Mouse (Mus musculus) limb, embryonic 13.5 days (tissue): ENCODE measurements at regions not wholly inside any gene's neighbourhood (a gene's known extent, or its start where the extent isn't known, plus 50 kb on each side); places are given as distances from the start of the nearest gene placed in this dataset.

Experiments used
- ATAC-seq: fragments of 200-750 bp; cut with Nextera tagmentation; 2 replicates; pipeline ENCODE4 v1.8.0; 2017; ENCODE audit warnings: low read depth, moderate number of reproducible peaks, moderate TSS enrichment; ENCODE audit not compliant: low FRiP score
- H3K27ac ChIP-seq: fragments of 300-500 bp; sonication (generic); 2 replicates; pipeline ENCODE4 v1.5.1; 2015; ENCODE audit warnings: inconsistent platforms, mild to moderate bottlenecking, moderate library complexity
- H3K27me3 ChIP-seq: fragments of 300-500 bp; sonication (generic); 2 replicates; pipeline ENCODE4 v1.6.1; 2015; ENCODE audit warnings: mild to moderate bottlenecking, inconsistent platforms
- H3K36me3 ChIP-seq: fragments of 300-500 bp; sonication (generic); 2 replicates; pipeline ENCODE4 v1.6.1; 2015; ENCODE audit warnings: inconsistent platforms, mild to moderate bottlenecking, moderate library complexity
- H3K4me1 ChIP-seq: fragments of 300-500 bp; sonication (generic); 2 replicates; pipeline ENCODE4 v1.6.1; 2015; ENCODE audit warnings: inconsistent platforms
- H3K4me2 ChIP-seq: fragments of 300-500 bp; sonication (generic); replicated peaks from 2 replicates; pipeline ENCODE4 v1.6.1; 2015; ENCODE audit warnings: inconsistent platforms, mild to moderate bottlenecking, moderate library complexity
- H3K4me3 ChIP-seq: fragments of 300-500 bp; sonication (generic); 2 replicates; pipeline ENCODE4 v1.5.1; 2015; ENCODE audit warnings: moderate library complexity, mild to moderate bottlenecking, inconsistent platforms
- H3K9ac ChIP-seq: fragments of 300-500 bp; sonication (generic); 2 replicates; pipeline ENCODE4 v1.6.1; 2015; ENCODE audit warnings: mild to moderate bottlenecking, inconsistent platforms
- H3K9me3 ChIP-seq: fragments of 300-500 bp; sonication (generic); 2 replicates; pipeline ENCODE4 v1.6.1; 2016; ENCODE audit warnings: inconsistent platforms
- WGBS: fragments of 180-500 bp; shearing (Covaris S2); methylation state at CpG from one replicate; pipeline ENCODE4 v1.1.7; 2015; 5-methylcytosine and 5-hydroxymethylcytosine counted together

GRCm38 (mm10) chr2:50456654-50457053, 160.1 kb upstream of the Mmadhc start:
- H3K9ac ChIP-seq = no peak overlapping the region
- no peaks in the 10 kb centered on the region for H3K4me1 ChIP-seq
- H3K27ac ChIP-seq = no peak overlapping the region
- H3K9me3 ChIP-seq = peaks cover 8% of the 10 kb centered on the region
- H3K4me3 ChIP-seq = no peak overlapping the region
- H3K4me2 ChIP-seq = no peak overlapping the region
- 78% methylated on average over 1 of the region's 1 CpGs for WGBS
- H3K27me3 ChIP-seq = no peaks in the 10 kb centered on the region
- no peak for ATAC-seq
- H3K36me3 ChIP-seq = no peaks in the 10 kb centered on the region

DNA sequence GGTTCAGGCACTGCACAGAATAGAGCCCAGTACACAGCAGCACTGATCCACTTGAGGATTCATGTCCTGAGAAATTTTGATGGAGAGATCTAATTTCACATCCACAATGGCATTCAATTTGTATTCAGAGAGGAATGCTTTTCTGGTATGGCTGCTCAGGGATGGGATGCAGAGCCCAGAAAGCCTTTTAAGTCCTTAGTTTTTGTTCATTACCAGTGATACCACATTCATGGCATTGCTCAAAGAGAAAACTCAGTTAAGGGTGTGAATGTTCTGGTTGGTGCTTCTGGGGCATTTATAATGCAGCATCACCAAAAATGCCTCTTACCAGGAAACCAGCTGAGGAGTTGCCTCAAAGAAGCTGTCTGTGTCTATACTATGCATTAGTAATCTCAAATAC, 151.5 kb upstream of the Mmadhc start:
- H3K9ac ChIP-seq = no peak overlapping the region
- H3K27me3 ChIP-seq = no peaks in the 10 kb centered on the region
- no peak overlapping the region for H3K4me2 ChIP-seq
- H3K4me3 ChIP-seq = no peak overlapping the region
- ATAC-seq = no peak
- no peak overlapping the region for H3K27ac ChIP-seq
- H3K9me3 ChIP-seq = peaks cover 7% of the 10 kb centered on the region; the same call in 1 of the 2 replicates
- H3K4me1 ChIP-seq = no peaks in the 10 kb centered on the region
- H3K36me3 ChIP-seq = no peaks in the 10 kb centered on the region

DNA sequence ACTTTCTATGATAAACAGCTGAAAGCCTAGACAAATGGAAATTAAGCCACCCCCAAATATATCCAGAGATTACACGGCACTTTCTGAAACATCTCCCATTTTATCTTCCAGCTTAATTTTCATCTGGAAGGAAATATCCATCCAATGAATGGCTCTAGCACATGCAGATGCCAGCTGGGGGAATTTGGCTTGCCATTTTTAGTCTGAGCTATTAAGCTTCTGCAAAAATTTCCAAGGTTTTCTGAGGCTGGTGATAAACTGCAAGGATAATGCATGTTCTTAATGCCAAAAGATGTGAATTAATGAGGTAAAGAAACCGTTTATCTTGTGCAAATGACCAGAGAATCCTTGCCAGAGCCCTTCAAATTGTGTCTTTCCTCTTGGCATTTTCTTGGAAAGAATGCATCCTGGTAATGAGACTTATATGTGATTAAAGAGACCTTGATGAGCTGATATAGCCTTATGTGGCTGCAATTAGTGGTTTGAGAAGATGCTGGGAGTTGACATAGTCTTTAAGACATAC, 149.4 kb upstream of the Mmadhc start:
- ATAC-seq = no peak
- H3K9ac ChIP-seq = no peak overlapping the region
- H3K4me2 ChIP-seq = no peak overlapping the region
- no peak overlapping the region for H3K27ac ChIP-seq
- H3K4me1 ChIP-seq = no peaks in the 10 kb centered on the region
- no peak overlapping the region for H3K4me3 ChIP-seq
- peaks cover 7% of the 10 kb centered on the region; the same call in 1 of the 2 replicates for H3K9me3 ChIP-seq
- no peaks in the 10 kb centered on the region for H3K27me3 ChIP-seq
- no peaks in the 10 kb centered on the region for H3K36me3 ChIP-seq
- 63% methylated on average over 2 of the region's 2 CpGs for WGBS

GRCm38 (mm10) chr2:50440333-50440732, 143.7 kb upstream of the Mmadhc start:
- H3K27ac ChIP-seq = no peak overlapping the region
- H3K27me3 ChIP-seq = no peaks in the 10 kb centered on the region
- no peak overlapping the region for H3K4me3 ChIP-seq
- H3K36me3 ChIP-seq = no peaks in the 10 kb centered on the region
- H3K4me2 ChIP-seq = no peak overlapping the region
- no peaks in the 10 kb centered on the region for H3K4me1 ChIP-seq
- H3K9ac ChIP-seq = no peak overlapping the region
- peaks cover 7% of the 10 kb centered on the region; the same call in 1 of the 2 replicates for H3K9me3 ChIP-seq
- ATAC-seq = no peak

GRCm38 (mm10) chr2:50433166-50433565, 136.6 kb upstream of the Mmadhc start:
- no peak for ATAC-seq
- Histone ChIP-seq H3K9ac (no peak overlapping the region), H3K4me1 (no peaks in the 10 kb centered on the region), H3K36me3 (no peaks in the 10 kb centered on the region), H3K9me3 (no peaks in the 10 kb centered on the region), H3K4me3 (no peak overlapping the region), H3K27me3 (no peaks in the 10 kb centered on the region), H3K4me2 (no peak overlapping the region), H3K27ac (no peak overlapping the region)
- 85% methylated on average over 4 of the region's 4 CpGs for WGBS

DNA sequence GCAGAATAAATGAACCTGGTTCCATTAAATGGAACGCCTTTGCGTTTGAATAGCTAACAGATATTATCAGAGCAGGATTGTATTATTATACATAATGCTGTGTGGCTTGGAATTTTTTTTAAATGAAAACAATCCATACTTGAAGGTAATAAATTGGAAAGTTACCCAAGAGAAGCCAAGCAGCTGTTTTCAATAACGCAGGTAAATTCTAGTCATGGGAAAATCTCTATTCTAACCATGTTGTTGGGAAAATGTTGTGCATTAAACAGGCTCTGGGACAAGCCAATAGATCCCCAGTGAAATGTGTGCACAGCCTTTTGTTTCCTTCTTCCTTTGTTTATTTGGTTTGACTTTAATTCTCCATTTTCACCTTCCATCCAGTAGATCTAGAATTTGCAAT, 128.6 kb upstream of the Mmadhc start:
- H3K4me3 ChIP-seq = no peak overlapping the region
- peaks cover 13% of the 10 kb centered on the region; the same call in 1 of the 2 replicates for H3K4me1 ChIP-seq
- H3K9ac ChIP-seq = no peak overlapping the region
- H3K9me3 ChIP-seq = no peaks in the 10 kb centered on the region
- no peak overlapping the region for H3K27ac ChIP-seq
- WGBS = 43% methylated on average over 3 of the region's 3 CpGs
- ATAC-seq = peak; percentile 66; the same call in 1 of the 2 replicates
- H3K4me2 ChIP-seq = no peak overlapping the region
- H3K36me3 ChIP-seq = no peaks in the 10 kb centered on the region
- H3K27me3 ChIP-seq = no peaks in the 10 kb centered on the region

DNA sequence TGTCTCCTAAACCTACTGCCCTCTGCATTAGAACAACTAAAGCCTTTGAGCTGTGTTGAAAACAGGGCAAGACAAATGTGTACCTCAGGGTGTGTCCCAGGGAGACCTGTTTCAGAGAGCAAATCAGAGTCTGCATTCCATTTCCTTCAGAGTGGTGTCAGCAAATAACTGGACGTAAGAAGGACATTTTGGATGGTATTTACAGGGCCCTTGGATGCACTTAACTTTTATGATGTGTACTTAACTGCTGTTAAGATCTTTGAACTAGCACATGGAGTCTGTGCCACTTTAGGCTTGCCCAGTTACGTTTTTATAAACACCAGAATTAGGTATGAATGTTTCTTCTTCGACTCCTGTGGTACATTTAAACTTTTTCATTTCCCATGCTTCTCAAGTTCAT, 123.0 kb upstream of the Mmadhc start:
- H3K9me3 ChIP-seq = no peaks in the 10 kb centered on the region
- ATAC-seq = peak; percentile 48; the same call in 1 of the 2 replicates
- 9% methylated on average over 3 of the region's 3 CpGs for WGBS

GRCm38 (mm10) chr2:50417643-50418042, 121.0 kb upstream of the Mmadhc start:
- Histone ChIP-seq H3K36me3 (no peaks in the 10 kb centered on the region), H3K27ac (no peak overlapping the region), H3K4me2 (no peak overlapping the region), H3K9me3 (no peaks in the 10 kb centered on the region), H3K27me3 (peaks cover 4% of the 10 kb centered on the region; the same call in 1 of the 2 replicates), H3K4me1 (peaks cover 13% of the 10 kb centered on the region; the same call in 1 of the 2 replicates), H3K9ac (no peak overlapping the region), H3K4me3 (no peak overlapping the region)
- ATAC-seq = no peak
- 87% methylated on average over 5 of the region's 5 CpGs for WGBS

More for the DNA sequence above, 123.0 kb upstream of the Mmadhc start:
- Histone ChIP-seq H3K36me3 (no peaks in the 10 kb centered on the region), H3K4me1 (peaks cover 13% of the 10 kb centered on the region; the same call in 1 of the 2 replicates), H3K27ac (peak overlapping the region; percentile 58; the same call in 1 of the 2 replicates), H3K4me2 (no peak overlapping the region), H3K9ac (no peak overlapping the region), H3K27me3 (peaks cover 4% of the 10 kb centered on the region; the same call in 1 of the 2 replicates), H3K4me3 (no peak overlapping the region)

DNA sequence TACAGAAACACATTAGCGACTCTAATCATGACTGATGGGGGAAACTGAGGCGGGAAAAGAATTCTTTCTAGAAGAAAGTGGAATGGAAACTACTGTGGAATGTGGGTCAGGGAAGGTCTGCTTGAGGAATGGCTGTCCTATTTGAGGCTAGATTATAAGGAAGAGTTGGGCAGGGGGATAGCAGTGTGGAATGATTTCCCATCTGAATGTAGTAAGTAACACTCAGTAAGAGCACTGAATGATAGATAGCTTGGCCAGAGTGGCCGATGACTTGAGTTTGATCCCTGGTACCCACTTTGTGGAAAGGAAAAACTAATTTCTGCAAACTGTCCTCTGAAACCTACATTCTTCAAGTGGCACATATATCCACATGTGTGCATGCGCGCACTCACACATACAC, 120.5 kb upstream of the Mmadhc start:
- no peak for ATAC-seq
- no peaks in the 10 kb centered on the region for H3K9me3 ChIP-seq
- H3K9ac ChIP-seq = no peak overlapping the region
- H3K27me3 ChIP-seq = peaks cover 4% of the 10 kb centered on the region; the same call in 1 of the 2 replicates
- no peak overlapping the region for H3K27ac ChIP-seq
- H3K4me2 ChIP-seq = no peak overlapping the region
- no peaks in the 10 kb centered on the region for H3K36me3 ChIP-seq
- peaks cover 13% of the 10 kb centered on the region; the same call in 1 of the 2 replicates for H3K4me1 ChIP-seq
- H3K4me3 ChIP-seq = no peak overlapping the region
- WGBS = 96% methylated on average over 5 of the region's 5 CpGs

DNA sequence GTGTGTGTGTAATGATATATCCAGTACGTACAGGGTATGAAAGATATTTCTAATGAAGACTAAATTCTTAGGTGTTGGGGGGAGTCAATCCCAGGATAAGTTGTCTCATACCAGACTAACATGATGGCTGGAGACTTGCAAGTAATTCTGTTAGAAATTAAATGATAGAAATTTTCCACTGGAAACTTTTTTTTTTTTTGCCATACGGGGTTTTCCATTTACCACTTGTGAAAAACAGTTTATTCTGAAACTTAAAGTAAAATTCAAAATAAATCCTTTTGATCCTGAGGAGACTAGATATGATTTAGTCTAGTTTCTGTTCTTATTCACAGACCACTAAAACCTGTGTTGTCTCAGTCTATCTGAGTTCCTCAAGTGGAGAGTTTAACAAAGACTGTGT, 119.5 kb upstream of the Mmadhc start:
- Histone ChIP-seq H3K27ac (no peak overlapping the region), H3K9me3 (no peaks in the 10 kb centered on the region), H3K27me3 (peaks cover 4% of the 10 kb centered on the region; the same call in 1 of the 2 replicates), H3K9ac (no peak overlapping the region), H3K4me1 (peaks cover 13% of the 10 kb centered on the region; the same call in 1 of the 2 replicates), H3K4me3 (no peak overlapping the region), H3K36me3 (no peaks in the 10 kb centered on the region), H3K4me2 (no peak overlapping the region)
- WGBS = 83% methylated on average over 2 of the region's 2 CpGs
- no peak for ATAC-seq

DNA sequence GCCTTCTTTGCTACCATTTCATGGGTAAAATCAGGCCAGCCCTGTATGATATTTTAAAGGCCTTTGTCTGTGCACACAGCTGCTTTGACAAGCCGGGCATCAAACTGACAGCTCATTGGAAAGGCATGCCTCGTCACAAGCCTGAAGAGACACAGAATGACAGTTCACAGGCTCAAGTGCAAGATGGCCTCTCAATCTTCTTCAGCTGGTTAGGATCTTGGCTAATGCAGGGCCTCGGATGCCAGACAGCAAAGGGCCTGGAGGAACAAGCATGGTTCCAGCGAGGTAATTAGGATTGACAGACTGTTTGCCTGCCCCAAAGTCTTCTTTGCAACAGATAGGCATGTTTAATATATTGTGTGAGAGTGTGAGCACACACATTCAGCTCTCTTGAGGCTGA, 109.3 kb upstream of the Mmadhc start:
- no peaks in the 10 kb centered on the region for H3K4me1 ChIP-seq
- no peaks in the 10 kb centered on the region for H3K36me3 ChIP-seq
- no peak for ATAC-seq
- no peak overlapping the region for H3K9ac ChIP-seq
- no peak overlapping the region for H3K4me2 ChIP-seq
- H3K9me3 ChIP-seq = no peaks in the 10 kb centered on the region
- H3K27me3 ChIP-seq = no peaks in the 10 kb centered on the region
- no peak overlapping the region for H3K27ac ChIP-seq
- WGBS = 81% methylated on average over 4 of the region's 4 CpGs
- no peak overlapping the region for H3K4me3 ChIP-seq

DNA sequence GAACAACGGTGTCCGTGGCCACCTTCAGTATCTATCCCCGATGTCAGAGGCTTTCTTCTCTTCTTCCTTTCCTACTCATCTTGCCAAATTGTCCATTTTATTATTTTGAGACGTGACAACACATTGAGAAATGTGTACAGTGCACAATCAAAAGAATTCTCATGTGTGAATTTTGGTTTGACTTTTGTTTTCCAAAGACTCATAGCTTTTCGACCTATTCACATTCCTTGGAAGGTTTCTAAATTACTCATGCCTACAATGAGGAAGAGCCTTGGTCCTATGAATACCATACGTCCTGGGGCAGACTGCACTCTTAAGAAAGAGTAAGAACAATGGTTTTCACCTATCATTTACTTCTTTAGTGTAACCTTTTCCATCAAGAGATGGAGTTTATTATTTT, 106.5 kb upstream of the Mmadhc start:
- H3K36me3 ChIP-seq = no peaks in the 10 kb centered on the region
- no peak overlapping the region for H3K9ac ChIP-seq
- 87% methylated on average over 6 of the region's 6 CpGs for WGBS
- H3K4me2 ChIP-seq = no peak overlapping the region
- H3K27me3 ChIP-seq = no peaks in the 10 kb centered on the region
- H3K4me1 ChIP-seq = no peaks in the 10 kb centered on the region
- H3K4me3 ChIP-seq = no peak overlapping the region
- no peak for ATAC-seq
- H3K27ac ChIP-seq = no peak overlapping the region
- H3K9me3 ChIP-seq = no peaks in the 10 kb centered on the region

DNA sequence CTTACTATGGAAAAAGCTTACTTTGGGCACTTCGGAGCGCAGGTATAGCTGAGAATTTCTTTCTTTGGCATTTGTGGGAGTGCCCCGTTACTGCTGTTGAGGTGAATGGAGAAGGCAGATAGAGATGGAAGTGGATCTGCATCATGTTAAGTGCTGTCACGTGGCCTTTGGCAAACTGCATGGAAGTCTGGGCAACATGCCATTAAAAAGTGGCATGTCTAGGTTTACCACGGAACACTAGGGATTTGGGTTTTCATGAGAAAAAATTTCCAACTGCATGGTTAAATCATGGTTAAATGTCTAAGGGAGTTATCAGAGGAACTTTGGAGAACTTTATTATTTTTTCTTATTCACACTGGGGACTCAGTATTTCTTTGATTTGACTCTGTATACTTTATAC, 102.0 kb upstream of the Mmadhc start:
- Histone ChIP-seq H3K36me3 (no peaks in the 10 kb centered on the region), H3K9me3 (no peaks in the 10 kb centered on the region), H3K9ac (no peak overlapping the region), H3K27ac (no peak overlapping the region), H3K4me3 (no peak overlapping the region), H3K27me3 (no peaks in the 10 kb centered on the region), H3K4me2 (no peak overlapping the region), H3K4me1 (no peaks in the 10 kb centered on the region)
- 65% methylated on average over 5 of the region's 5 CpGs for WGBS
- no peak for ATAC-seq
